Mouse (Mus musculus) bone marrow macrophage, adult 2 months (primary cell): Measurements from ENCODE around the gene Ccl5. TPM values are rescaled to one million over a fixed set of nuclear protein-coding genes. Genes with fewer than 3 reads are reported as not detected.

Experiments used
- H3K27ac ChIP-seq: 2 replicates; pipeline ENCODE4 v1.5.1; 2012; ENCODE audit warnings: low read depth, low read length; ENCODE audit not compliant: insufficient read depth
- H3K4me1 ChIP-seq: 2 replicates; pipeline ENCODE4 v1.6.1; 2012; ENCODE audit warnings: low read length; ENCODE audit not compliant: control insufficient read depth, insufficient read depth
- H3K4me3 ChIP-seq: 2 replicates; pipeline ENCODE4 v1.5.1; 2012; ENCODE audit warnings: mild to moderate bottlenecking, low read length, moderate library complexity; ENCODE audit not compliant: insufficient read depth
- CTCF ChIP-seq: IDR thresholded peaks from 2 replicates; pipeline ENCODE4 v1.5.1; 2012; ENCODE audit warnings: low read depth, mild to moderate bottlenecking, low read length, moderate library complexity
- POLR2A ChIP-seq: IDR thresholded peaks from 2 replicates; pipeline ENCODE4 v1.6.1; 2012; ENCODE audit warnings: mild to moderate bottlenecking, low read depth, low read length, borderline replicate concordance
- polyA plus RNA-seq: library from polyadenylated mRNA; stranded (reverse); fragments of >200 nt; gene quantifications from 2 replicates; pipeline ENCODE4 v1.2.4, GENCODE M21; 2012; ENCODE audit not compliant: missing spikeins, insufficient read depth, insufficient read length

The Ccl5 gene
- polyA plus RNA-seq, 1 experiment = 18.6 TPM

GRCm38 (mm10) chr11:83541415-83541814 lies 11.1 kb upstream of the Ccl5 start:
- TF ChIP-seq POLR2A (no peak), CTCF (no peak)
- Histone ChIP-seq H3K4me3 (no peak overlapping the region), H3K27ac (peak overlapping the region; percentile 61), H3K4me1 (peaks cover 41% of the 10 kb centered on the region)

GRCm38 (mm10) chr11:83540931-83541330 lies 10.6 kb upstream of the Ccl5 start:
- TF ChIP-seq POLR2A (no peak), CTCF (no peak)
- Histone ChIP-seq H3K27ac (peak overlapping the region; percentile 61), H3K4me1 (peaks cover 46% of the 10 kb centered on the region), H3K4me3 (no peak overlapping the region)

- Histone ChIP-seq H3K4me3 (no peak overlapping the region), H3K4me1 (peaks cover 56% of the 10 kb centered on the region), H3K27ac (no peak overlapping the region)
- TF ChIP-seq POLR2A = no peak
- no peak for TF ChIP-seq CTCF
Observed at GRCm38 (mm10) chr11:83538705-83539314, 8.5 kb upstream of the Ccl5 start.

- TF ChIP-seq CTCF = no peak
- H3K4me3 ChIP-seq = no peak overlapping the region
- H3K4me1 ChIP-seq = peaks cover 58% of the 10 kb centered on the region
- no peak overlapping the region for H3K27ac ChIP-seq
Observed at GRCm38 (mm10) chr11:83536831-83537230, 6.5 kb upstream of the Ccl5 start.

- Histone ChIP-seq H3K4me3 (peak overlapping the region; percentile 32), H3K27ac (0 out of 2 replicates have a peak overlapping the region, but pooled peaks have one; percentile 27), H3K4me1 (peaks cover 46% of the 10 kb centered on the region)
- TF ChIP-seq CTCF = no peak
- no peak for TF ChIP-seq POLR2A
Observed at GRCm38 (mm10) chr11:83534609-83535423, 4.5 kb upstream of the Ccl5 start.

GRCm38 (mm10) chr11:83534143-83534542 lies 3.8 kb upstream of the Ccl5 start:
- peaks cover 46% of the 10 kb centered on the region for H3K4me1 ChIP-seq
- peak overlapping the region; percentile 32 for H3K4me3 ChIP-seq
- 0 out of 2 replicates have a peak overlapping the region, but pooled peaks have one; percentile 27 for H3K27ac ChIP-seq
- TF ChIP-seq CTCF (no peak), POLR2A (no peak)

GRCm38 (mm10) chr11:83533192-83533591 lies 2.9 kb upstream of the Ccl5 start:
- Histone ChIP-seq H3K27ac (no peak overlapping the region), H3K4me1 (peaks cover 46% of the 10 kb centered on the region), H3K4me3 (no peak overlapping the region)
- no peak for TF ChIP-seq CTCF
- TF ChIP-seq POLR2A = no peak

GRCm38 (mm10) chr11:83529024-83529423 lies 1.3 kb downstream of the Ccl5 start:
- no peak overlapping the region for H3K27ac ChIP-seq
- H3K4me1 ChIP-seq = peaks cover 21% of the 10 kb centered on the region
- no peak for TF ChIP-seq CTCF
- no peak for TF ChIP-seq POLR2A
- no peak overlapping the region for H3K4me3 ChIP-seq

GRCm38 (mm10) chr11:83522075-83522474 lies 8.2 kb downstream of the Ccl5 start, which contains the start of gene Heatr9:
Heatr9 (minus strand) TSS chr11:83522175.
- no peak within 1 kb of the TSS for H3K4me3 ChIP-seq
- TF ChIP-seq CTCF (no peak), POLR2A (no peak)
- H3K27ac ChIP-seq = no peak within 1 kb of the TSS
- peaks cover 4% of the 10 kb centered on the region; the same call in 1 of the 2 replicates for H3K4me1 ChIP-seq

GRCm38 (mm10) chr11:83518371-83518770 lies 11.9 kb downstream of the Ccl5 start:
- no peak overlapping the region for H3K4me3 ChIP-seq
- no peak for TF ChIP-seq POLR2A
- H3K4me1 ChIP-seq = peaks cover 4% of the 10 kb centered on the region; the same call in 1 of the 2 replicates
- no peak overlapping the region for H3K27ac ChIP-seq
